Mouse (Mus musculus) megakaryocyte, adult 5-6 weeks (primary cell): Measurements from ENCODE around the gene Hist1h2be. TPM values are rescaled to one million over a fixed set of nuclear protein-coding genes. Genes with fewer than 3 reads are reported as not detected.
"Not testable (repeated sequence)": the region's sequence is repeated elsewhere in the genome, so short reads cannot be mapped to it uniquely, and the experiment has no call there.

ENCODE experiments used
- ATAC-seq: 2 replicates; pipeline ENCODE4 v1.8.0; 2016; ENCODE audit warnings: mild to moderate bottlenecking, inconsistent platforms; ENCODE audit not compliant: poor library complexity, severe bottlenecking
- total RNA-seq, 2 experiments: library from RNA; stranded (forward) in 1 of 2; stranded (reverse) in 1 of 2; fragments of 153-499, 151-499 nt in 1 of 2; fragments of 221-1000, 200-1000 nt in 1 of 2; gene quantifications; 2 replicates each; pipeline versions ENCODE4 v1.2.3 to v1.2.4; 2015 to 2017

Hist1h2be gene
- total RNA-seq, 2 experiments from 2014 or later, result 16.4 to 110 TPM

- ATAC-seq, result not testable (repeated sequence)
Observed at GRCm38 (mm10) chr13:23573034-23573897, 47.7 kb downstream of the Hist1h2be start.

GRCm38 (mm10) chr13:23572218-23573033, 48.5 kb downstream of the Hist1h2be start:
- ATAC-seq, result no peak

DNA sequence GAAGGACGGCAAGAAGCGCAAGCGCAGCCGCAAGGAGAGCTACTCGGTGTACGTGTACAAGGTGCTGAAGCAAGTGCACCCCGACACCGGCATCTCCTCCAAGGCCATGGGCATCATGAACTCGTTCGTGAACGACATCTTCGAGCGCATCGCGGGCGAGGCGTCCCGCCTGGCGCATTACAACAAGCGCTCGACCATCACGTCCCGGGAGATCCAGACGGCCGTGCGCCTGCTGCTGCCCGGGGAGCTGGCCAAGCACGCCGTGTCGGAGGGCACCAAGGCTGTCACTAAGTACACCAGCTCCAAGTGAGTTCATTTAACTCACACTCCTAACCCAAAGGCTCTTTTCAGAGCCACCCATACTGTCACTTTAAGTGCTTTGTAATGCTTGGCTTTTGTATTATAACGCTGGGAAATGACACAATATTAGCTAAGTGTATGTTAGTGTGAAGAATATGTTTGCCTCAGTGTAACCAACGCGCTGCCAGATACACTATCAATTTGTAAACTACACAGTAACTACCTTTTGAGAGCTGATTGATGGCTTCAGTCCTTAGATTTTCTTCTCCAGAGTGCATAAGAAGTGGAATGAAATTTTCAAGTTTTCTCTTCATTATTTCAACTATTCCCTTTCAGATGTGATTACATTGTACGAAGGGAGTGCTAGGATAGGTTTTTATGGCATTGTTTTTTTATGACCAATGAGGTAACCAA, 49.3 kb downstream of the Hist1h2be start:
- ATAC-seq, result not testable (repeated sequence)

GRCm38 (mm10) chr13:23571022-23571503, 49.9 kb downstream of the Hist1h2be start, which contains the start of the genes Hist1h2ae and Hist1h2bg:
Gene Hist1h2ae, minus strand, starts transcription at chr13:23571220.
Gene Hist1h2bg, plus strand, starts transcription at chr13:23571396.
- ATAC-seq, result peak; percentile 83

GRCm38 (mm10) chr13:23570261-23571021, 50.5 kb downstream of the Hist1h2be start:
- not testable (repeated sequence) for ATAC-seq

- no peak for ATAC-seq
Observed at GRCm38 (mm10) chr13:23564482-23564881, 56.4 kb downstream of the Hist1h2be start.

DNA sequence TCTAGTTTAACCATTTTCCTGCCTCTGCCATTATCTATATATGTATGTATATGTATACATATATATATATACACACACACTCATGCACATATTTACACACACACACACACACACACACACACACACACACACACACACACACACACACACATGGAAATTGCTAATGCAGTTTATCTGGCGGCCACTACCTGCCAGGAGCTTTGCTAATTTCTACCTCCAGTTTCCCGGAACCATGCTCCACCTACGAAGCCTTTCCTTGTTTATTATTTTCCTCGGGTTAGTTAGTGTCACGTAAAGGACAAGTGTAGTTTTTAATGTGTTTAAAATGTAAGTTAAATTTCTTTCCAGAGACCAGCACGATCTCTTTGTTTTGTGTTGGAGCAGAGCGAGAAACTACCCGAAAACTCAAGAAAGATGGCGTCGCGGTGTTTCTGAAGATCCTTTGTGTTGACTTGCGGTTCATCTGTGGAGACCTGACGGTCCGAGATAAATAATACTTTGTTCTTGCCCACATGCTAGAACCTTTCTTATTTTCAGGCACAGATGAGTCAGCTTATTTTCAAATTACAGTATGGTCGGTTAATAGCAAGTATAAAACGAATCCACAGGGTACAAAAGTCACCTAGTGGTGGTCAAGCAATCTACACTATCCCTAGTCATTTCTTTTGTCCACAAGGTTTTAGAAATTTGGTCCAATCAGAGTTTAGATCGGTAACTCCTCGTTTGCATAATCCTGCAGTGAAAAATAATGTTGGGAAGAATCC, 58.0 kb downstream of the Hist1h2be start:
- peak; percentile 36 for ATAC-seq

GRCm38 (mm10) chr13:23561883-23562659, 58.9 kb downstream of the Hist1h2be start, which contains the start of gene Hist1h3e:
Gene Hist1h3e, minus strand, starts transcription at chr13:23562369.
- peak; percentile 92 for ATAC-seq

DNA sequence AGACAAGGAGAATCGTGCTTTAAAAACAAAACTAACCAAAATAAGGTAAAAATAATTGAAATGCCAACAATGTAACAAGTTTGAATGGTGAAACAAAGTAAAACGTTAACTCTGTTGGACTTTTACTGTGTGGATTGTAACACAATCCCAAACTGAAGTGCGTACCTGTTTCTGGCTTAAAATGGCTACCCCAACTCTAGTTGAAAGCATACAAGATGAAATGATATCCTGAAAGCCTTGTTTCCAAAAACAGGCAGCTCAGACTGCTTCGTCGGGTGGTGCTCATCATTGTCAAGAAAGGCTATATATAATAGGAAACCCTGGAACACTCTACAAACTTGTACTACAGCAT, 59.4 kb downstream of the Hist1h2be start:
- ATAC-seq, result peak; percentile 20; the same call in 1 of the 2 replicates

DNA sequence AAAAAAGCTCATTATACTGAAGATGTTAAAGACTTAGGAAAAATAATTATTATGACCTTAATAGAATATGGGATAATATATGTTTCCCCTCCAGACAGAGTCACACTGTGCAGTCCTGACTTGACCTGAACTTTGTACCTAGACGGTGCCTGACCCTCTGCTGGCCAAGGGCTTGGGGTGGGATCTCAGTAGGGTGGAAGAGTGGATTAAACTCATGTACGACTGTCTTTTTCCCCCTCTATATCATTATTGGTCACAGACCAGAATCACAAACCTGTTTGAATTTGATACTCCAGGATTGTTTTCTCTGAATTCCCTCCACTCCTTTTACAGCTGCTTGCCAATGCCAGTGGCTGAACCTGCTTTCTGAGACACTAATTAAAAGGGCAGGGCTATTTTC, 60.2 kb downstream of the Hist1h2be start:
- not testable (repeated sequence) for ATAC-seq

DNA sequence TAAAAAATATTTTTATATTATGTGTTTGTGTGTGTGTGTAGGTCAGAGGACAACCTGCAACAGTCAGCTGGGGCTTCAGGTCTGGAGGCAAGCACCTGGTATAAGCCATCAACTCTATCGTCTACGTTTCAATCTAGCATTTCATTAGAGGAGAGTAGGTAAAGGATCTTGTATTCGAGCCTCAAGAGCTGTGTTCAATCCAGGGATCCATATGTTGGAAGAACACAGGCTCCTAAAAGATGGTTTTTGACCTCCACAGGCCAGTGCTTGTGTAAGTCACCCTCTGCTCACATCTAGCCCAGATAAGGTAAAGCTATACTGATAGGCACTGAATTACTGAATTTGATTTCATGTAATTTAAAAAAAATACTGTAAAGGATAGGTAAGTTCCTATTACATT, 64.0 kb downstream of the Hist1h2be start:
- no peak for ATAC-seq

DNA sequence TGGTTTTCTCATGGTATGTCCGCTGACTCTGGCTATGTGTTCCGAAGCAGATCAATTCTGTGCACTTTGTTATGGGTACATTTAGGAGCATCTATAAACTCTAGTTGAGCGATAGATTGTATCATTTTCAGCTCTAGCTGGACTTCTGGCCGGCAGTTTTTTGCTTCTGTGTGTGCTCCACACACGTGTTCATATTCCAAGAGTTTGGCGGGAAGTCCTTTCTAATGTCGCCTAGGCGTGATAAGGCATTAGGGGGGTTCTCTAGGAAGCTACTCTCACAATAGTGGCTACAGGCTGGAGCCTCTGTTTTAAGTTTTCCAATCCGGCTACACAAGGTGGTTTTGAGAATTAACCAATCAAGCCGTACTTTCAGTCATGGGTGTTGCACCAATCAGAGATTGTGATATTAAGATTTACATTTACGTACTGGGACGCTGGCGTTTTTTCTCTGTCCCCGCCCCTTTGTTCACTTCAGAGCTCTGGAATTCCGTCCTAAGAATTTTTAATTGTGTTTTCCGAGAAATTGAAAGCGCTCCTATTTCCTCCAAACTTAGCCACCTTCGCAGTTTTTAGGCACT, 65.0 kb downstream of the Hist1h2be start:
- peak; percentile 32 for ATAC-seq

DNA sequence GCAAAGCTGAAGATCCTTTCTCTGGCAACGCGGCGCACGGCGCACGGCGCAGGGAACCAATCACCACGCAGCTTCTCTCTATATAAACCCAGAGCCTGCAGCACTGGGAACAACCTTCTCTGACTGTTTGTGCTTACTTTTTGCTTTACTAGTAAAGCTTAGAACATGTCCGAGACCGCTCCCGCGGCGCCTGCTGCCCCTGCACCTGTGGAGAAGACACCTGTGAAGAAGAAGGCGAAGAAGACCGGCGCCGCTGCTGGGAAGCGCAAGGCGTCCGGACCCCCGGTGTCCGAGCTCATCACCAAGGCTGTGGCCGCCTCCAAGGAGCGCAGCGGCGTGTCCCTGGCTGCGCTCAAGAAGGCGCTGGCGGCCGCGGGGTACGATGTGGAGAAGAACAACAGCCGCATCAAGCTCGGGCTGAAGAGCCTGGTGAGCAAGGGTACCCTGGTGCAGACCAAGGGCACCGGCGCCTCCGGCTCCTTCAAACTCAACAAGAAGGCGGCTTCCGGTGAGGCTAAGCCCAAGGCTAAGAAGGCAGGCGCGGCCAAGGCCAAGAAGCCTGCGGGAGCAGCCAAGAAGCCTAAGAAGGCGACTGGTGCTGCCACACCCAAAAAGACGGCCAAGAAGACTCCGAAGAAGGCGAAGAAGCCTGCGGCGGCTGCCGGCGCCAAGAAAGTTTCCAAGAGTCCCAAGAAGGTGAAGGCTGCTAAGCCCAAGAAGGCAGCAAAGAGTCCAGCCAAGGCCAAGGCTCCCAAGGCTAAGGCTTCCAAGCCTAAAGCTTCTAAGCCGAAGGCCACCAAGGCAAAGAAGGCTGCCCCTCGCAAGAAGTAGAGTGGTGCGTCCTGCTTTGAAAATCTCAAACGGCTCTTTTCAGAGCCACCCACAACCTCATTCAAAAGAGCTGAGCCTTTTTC, 65.7 kb downstream of the Hist1h2be start:
- ATAC-seq, result peak; percentile 66

DNA sequence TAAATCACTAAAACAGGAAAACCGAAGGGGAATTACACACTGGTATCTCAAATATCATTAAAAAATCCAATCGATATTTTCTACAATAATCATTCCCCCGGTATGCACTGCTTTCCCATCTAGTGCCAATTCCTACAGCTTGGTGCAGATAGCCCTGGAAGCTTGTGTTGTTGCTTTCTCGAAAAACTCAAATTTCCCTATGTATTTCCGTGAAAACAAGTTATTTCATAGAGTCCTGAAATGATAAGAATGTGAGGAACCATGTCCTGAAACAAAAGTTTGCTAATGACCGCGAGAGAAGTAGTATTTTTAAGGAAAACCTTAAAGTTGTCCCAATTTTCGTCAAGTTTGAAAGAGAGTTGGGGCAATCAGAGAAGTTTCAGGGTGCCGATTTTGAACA, 66.5 kb downstream of the Hist1h2be start:
- ATAC-seq, result no peak

GRCm38 (mm10) chr13:23552962-23553361, 68.0 kb downstream of the Hist1h2be start, which contains the start of gene Hist1h1d:
Gene Hist1h1d, plus strand, starts transcription at chr13:23553262.
- no peak for ATAC-seq

DNA sequence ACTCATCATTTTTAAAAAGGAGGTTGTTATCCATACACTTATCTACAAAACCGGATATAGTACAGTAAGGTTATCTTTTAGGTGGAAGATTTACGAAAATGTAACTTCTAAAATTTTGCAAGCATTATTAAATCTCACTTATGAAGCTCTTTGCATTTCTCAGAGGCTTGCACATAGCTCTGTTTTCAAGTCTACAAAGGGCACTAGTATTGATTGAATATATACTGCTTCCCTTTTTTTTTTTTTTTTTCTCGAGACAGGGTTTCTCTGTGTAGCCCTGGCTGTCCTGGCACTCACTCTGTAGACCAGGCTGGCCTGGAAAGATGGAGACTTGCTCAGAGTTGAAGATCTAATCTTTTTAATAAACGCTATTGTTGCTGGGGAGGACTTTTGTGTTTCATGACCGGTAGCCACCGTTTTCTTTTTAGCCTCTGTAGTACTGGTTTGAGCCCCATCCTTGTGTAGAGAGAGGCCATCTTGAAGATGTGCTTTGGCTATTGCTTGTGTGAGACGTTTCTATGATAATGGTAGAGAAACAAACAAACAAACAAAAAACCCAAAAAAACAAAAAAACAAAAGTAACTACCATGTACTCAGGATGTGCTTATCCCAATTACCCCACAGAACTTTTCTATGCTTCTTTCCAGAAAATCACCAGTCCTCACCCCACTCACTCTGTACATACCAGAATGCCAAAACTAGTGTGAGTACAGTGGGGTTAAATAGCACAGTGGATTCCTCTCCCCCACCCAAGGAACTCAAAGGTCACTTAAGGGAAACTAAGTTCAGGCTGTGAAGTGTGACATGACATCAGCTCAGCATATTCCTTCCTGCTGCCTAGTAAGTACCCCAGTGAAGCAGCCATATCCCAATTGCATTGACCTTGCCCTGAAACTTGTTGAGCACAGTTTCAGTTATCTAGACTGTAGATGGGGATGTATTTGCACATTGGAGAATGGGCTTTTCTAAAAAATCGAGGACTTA, 68.7 kb downstream of the Hist1h2be start:
- no peak for ATAC-seq
